Mouse (Mus musculus): ENCODE data around the gene Mllt10.

GRCm38 (mm10) chr2:18050018-18050417 is 5.0 kb upstream of the Mllt10 start:
- TF ChIP-seq USF1 (IDR thresholded peaks at IDR 0.05; ENCODE audit: low read depth) (no peak), CTCF (IDR thresholded peaks at IDR 0.05; ENCODE audit: control insufficient read depth, insufficient read depth, insufficient read length) (no peak)
